Mouse (Mus musculus) cerebellum, postnatal 4 days (tissue): Measurements from ENCODE around the gene Uap1l1.
"Not testable (repeated sequence)": the region's sequence is repeated elsewhere in the genome, so short reads cannot be mapped to it uniquely, and the experiment has no call there.

ENCODE experiments used
- DNase-seq, 2 experiments: peaks; one replicate each; pipeline ENCODE4 v3.0.0; 2022; ENCODE audit warnings: low spot score in 2 of 2, mixed read lengths in 1 of 2

Uap1l1 gene

GRCm38 (mm10) chr2:25365091-25365761, at the start of gene Uap1l1:
Gene Uap1l1 (minus strand): TSS chr2:25365682.
- peak in 1 of 2 experiments; percentile 54 for DNase-seq

- not testable (repeated sequence) for DNase-seq
Measured at GRCm38 (mm10) chr2:25413436-25413835, 48.0 kb upstream of the Uap1l1 start.

- DNase-seq = no peak
Measured at GRCm38 (mm10) chr2:25408908-25409307, 43.4 kb upstream of the Uap1l1 start.

- no peak for DNase-seq
Measured at GRCm38 (mm10) chr2:25403994-25404393, 38.5 kb upstream of the Uap1l1 start.

- DNase-seq = peak; percentile 72 to 81
Measured at GRCm38 (mm10) chr2:25402972-25403601, 37.6 kb upstream of the Uap1l1 start.

- DNase-seq = peak; percentile 67 to 88
Measured at GRCm38 (mm10) chr2:25402377-25402971, 37.0 kb upstream of the Uap1l1 start.

- peak in 1 of 2 experiments; percentile 59 for DNase-seq
Measured at GRCm38 (mm10) chr2:25400764-25401163, 35.3 kb upstream of the Uap1l1 start.

- DNase-seq = no peak
Measured at GRCm38 (mm10) chr2:25400291-25400690, 34.8 kb upstream of the Uap1l1 start.

GRCm38 (mm10) chr2:25399051-25399450, 33.6 kb upstream of the Uap1l1 start, which contains the start of gene Npdc1:
Gene Npdc1 (plus strand): TSS chr2:25399351.
- DNase-seq = no peak

GRCm38 (mm10) chr2:25398065-25398464, 32.6 kb upstream of the Uap1l1 start:
- DNase-seq = no peak

GRCm38 (mm10) chr2:25397010-25397409, 31.5 kb upstream of the Uap1l1 start:
- no peak for DNase-seq

- DNase-seq = peak in 1 of 2 experiments; percentile 70
Measured at GRCm38 (mm10) chr2:25396597-25396983, 31.1 kb upstream of the Uap1l1 start.

GRCm38 (mm10) chr2:25395721-25396596, 30.5 kb upstream of the Uap1l1 start, which contains the start of gene Entpd2:
Gene Entpd2 (plus strand): TSS chr2:25395874.
- DNase-seq = peak in 1 of 2 experiments; percentile 30

GRCm38 (mm10) chr2:25394281-25395221, 29.1 kb upstream of the Uap1l1 start:
- peak; percentile 34 to 62 for DNase-seq

GRCm38 (mm10) chr2:25391266-25391665, 25.8 kb upstream of the Uap1l1 start:
- DNase-seq = no peak

GRCm38 (mm10) chr2:25384492-25384891, 19.0 kb upstream of the Uap1l1 start:
- DNase-seq = no peak

- DNase-seq = peak in 1 of 2 experiments; percentile 53
Measured at GRCm38 (mm10) chr2:25376589-25376988, 11.1 kb upstream of the Uap1l1 start.

- DNase-seq = no peak
Measured at GRCm38 (mm10) chr2:25373431-25373830, 7.9 kb upstream of the Uap1l1 start.

GRCm38 (mm10) chr2:25372644-25373391, 7.3 kb upstream of the Uap1l1 start:
- DNase-seq = no peak
